Mouse (Mus musculus) myocyte (in vitro differentiated cells): ENCODE results near the gene Tmem106a. TPM values are rescaled to one million over a fixed set of nuclear protein-coding genes. Genes with fewer than 3 reads are reported as not detected.
"Not testable (repeated sequence)": the region's sequence is repeated elsewhere in the genome, so short reads cannot be mapped to it uniquely, and the experiment has no call there.

ENCODE experiments used
- H3K27me3 ChIP-seq: one replicate; pipeline ENCODE4 v1.6.1; 2011; ENCODE audit not compliant: control insufficient read depth, insufficient read depth, insufficient read length
- H3K36me3 ChIP-seq: one replicate; pipeline ENCODE4 v1.6.1; 2011; ENCODE audit not compliant: control insufficient read depth, insufficient read depth
- H3K4me2 ChIP-seq: one replicate; pipeline ENCODE4 v1.6.1; 2011; ENCODE audit warnings: low read depth, control low read depth
- H3K4me3 ChIP-seq: one replicate; pipeline ENCODE4 v1.5.1; 2011; ENCODE audit warnings: mild to moderate bottlenecking, control low read depth, moderate library complexity
- H3K79me2 ChIP-seq: one replicate; pipeline ENCODE4 v1.6.1; 2011; ENCODE audit not compliant: control insufficient read depth, insufficient read depth
- H3ac ChIP-seq: one replicate; pipeline ENCODE4 v1.6.1; 2011; ENCODE audit not compliant: control insufficient read depth, insufficient read length
- CEBPB ChIP-seq: IDR thresholded peaks from 2 replicates; pipeline ENCODE4 v1.6.1; 2011; ENCODE audit warnings: mild to moderate bottlenecking, moderate library complexity; ENCODE audit not compliant: poor library complexity, insufficient read depth, severe bottlenecking
- E2F4 ChIP-seq: IDR thresholded peaks from one replicate; pipeline ENCODE4 v1.6.1; 2011; ENCODE audit warnings: mild to moderate bottlenecking, control low read depth, moderate library complexity; ENCODE audit not compliant: insufficient read depth
- MAX ChIP-seq: IDR thresholded peaks from one replicate; pipeline ENCODE4 v1.6.1; 2011; ENCODE audit warnings: low read depth, mild to moderate bottlenecking, control low read depth
- MYOD1 ChIP-seq, 3 experiments: IDR thresholded peaks; one replicate each; pipeline ENCODE4 v1.6.1; 2011; ENCODE audit warnings: control low read depth in 2 of 3, low read depth in 2 of 3, mild to moderate bottlenecking in 2 of 3, moderate library complexity in 1 of 3; ENCODE audit not compliant: insufficient read length in 2 of 3, control insufficient read depth in 1 of 3
- MYOG ChIP-seq, 3 experiments: IDR thresholded peaks; one replicate each; pipeline ENCODE4 v1.6.1; 2011; ENCODE audit warnings: control low read depth in 2 of 3, low read depth in 2 of 3, mild to moderate bottlenecking in 2 of 3; ENCODE audit not compliant: insufficient read length in 2 of 3, control insufficient read depth in 1 of 3, insufficient read depth in 1 of 3
- POLR2A ChIP-seq: IDR thresholded peaks from one replicate; pipeline ENCODE4 v1.6.1; 2011; ENCODE audit warnings: low read depth, mild to moderate bottlenecking, control low read depth, moderate library complexity; ENCODE audit not compliant: insufficient read length
- POLR2AphosphoS2 ChIP-seq: IDR thresholded peaks from one replicate; pipeline ENCODE4 v1.6.1; 2011; ENCODE audit warnings: low read depth, control low read depth; ENCODE audit not compliant: insufficient read length
- REST ChIP-seq: IDR thresholded peaks from one replicate; pipeline ENCODE4 v1.6.1; 2011; ENCODE audit warnings: mild to moderate bottlenecking, control low read depth, moderate library complexity; ENCODE audit not compliant: insufficient read depth, insufficient read length
- SRF ChIP-seq: IDR thresholded peaks from one replicate; pipeline ENCODE4 v1.6.1; 2011; ENCODE audit warnings: low read depth; ENCODE audit not compliant: control insufficient read depth, insufficient read length
- TCF12 ChIP-seq: IDR thresholded peaks from one replicate; pipeline ENCODE4 v1.6.1; 2011; ENCODE audit warnings: mild to moderate bottlenecking, control low read depth; ENCODE audit not compliant: poor library complexity, insufficient read depth, severe bottlenecking
- TCF3 ChIP-seq: IDR thresholded peaks from one replicate; pipeline ENCODE4 v1.6.1; 2011; ENCODE audit warnings: low read depth, control low read depth; ENCODE audit not compliant: insufficient read length
- USF1 ChIP-seq: IDR thresholded peaks from one replicate; pipeline ENCODE4 v1.6.1; 2011; ENCODE audit warnings: low read depth, mild to moderate bottlenecking, control low read depth, moderate library complexity
- polyA plus RNA-seq: library from polyadenylated mRNA; unstranded; fragments of >200 nt; fragmentation: generic; extraction: Trizol; gene quantifications from one replicate; pipeline ENCODE4 v1.2.1, GENCODE M21; 2012; ENCODE audit warnings: missing spikeins

Gene Tmem106a
- polyA plus RNA-seq, 1 experiment, result 1.8 TPM

DNA sequence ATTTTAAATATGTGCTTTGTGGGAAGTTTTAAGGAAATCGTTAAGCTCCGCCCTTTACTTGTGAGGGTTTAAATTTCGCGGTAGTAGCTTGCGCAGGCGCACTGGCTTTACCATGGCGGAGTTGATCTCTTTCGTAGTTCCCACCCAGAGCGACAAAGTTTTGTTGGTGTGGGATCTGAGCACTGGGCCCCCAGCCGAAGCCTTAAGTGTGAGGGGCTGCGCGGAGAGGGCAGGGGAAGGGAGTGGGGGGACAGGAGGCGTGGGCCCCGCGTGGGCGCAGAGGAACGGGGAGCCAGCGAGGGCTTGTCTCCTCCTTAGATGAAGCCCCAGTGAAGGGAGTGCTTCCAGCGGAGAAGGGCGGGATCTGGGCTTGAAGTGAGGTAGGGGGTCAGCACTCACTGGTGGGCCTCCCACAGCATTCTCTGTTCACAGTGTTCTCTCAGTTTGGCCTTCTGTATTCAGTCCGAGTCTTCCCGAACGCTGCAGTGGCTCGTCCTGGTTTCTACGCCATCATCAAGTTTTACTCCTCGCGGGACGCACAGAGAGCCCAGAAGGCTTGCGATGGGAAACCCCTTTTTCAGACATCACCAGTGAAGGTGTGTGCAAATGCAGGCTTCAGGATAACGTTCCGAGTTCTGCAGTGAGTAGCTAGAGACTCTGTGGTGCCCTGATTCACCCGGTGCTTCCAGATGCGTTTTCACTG lies 46.0 kb downstream of the Tmem106a start:
- Histone ChIP-seq H3K4me2 (peak overlapping the region; percentile 93), H3K27me3 (no peaks in the 10 kb centered on the region), H3K79me2 (no peaks in the 10 kb centered on the region), H3K4me3 (peak overlapping the region; percentile 23), H3ac (no peak overlapping the region), H3K36me3 (no peaks in the 10 kb centered on the region)
- TF ChIP-seq REST, result no peak
- no peak for TF ChIP-seq TCF3
- no peak for TF ChIP-seq USF1
- peak; percentile 72 for TF ChIP-seq E2F4
- no peak for TF ChIP-seq TCF12
- TF ChIP-seq POLR2A, result peak; percentile 35
- TF ChIP-seq SRF, result no peak
- TF ChIP-seq MYOG (IDR thresholded peaks at IDR 0.05; ENCODE audit: control insufficient read depth in 1 of 3, insufficient read depth in 1 of 3, insufficient read length in 2 of 3, low read depth in 2 of 3), result no peak
- no peak for TF ChIP-seq MAX
- TF ChIP-seq CEBPB, result no peak

DNA sequence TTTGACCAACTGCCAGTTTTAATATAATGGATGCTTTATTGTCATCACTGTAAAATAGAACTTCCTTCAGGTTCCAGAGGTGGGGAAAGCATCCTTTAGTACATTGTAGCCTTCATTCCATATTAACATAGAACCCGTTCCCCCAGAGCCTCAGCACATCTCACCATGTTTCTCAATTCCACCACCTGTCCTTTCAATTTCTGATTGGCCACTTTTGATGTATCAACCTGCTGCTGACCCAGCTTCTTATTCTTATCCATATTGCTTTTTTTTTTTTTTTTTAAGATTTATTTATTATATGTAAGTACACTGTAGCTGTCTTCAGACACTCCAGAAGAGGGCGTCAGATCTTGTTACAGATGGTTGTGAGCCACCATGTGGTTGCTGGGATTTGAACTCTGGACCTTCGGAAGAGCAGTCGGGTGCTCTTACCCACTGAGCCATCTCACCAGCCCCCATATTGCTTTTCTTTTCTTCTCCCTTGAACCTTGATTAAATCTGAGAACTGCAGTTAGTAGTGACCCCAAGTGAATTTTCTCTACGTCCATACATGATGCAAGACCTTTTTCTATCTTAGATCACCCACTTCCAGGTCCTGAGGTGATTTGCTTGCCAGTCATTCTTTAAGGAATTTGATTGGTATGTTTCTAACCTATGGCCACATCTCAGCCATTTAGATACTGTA lies 46.8 kb downstream of the Tmem106a start:
- H3K4me2 ChIP-seq, result peak overlapping the region; percentile 93
- H3ac ChIP-seq, H3K36me3 ChIP-seq, H3K27me3 ChIP-seq, H3K79me2 ChIP-seq: not testable (repeated sequence)
- H3K4me3 ChIP-seq, result peak overlapping the region; percentile 23

GRCm38 (mm10) chr11:101635660-101636059 lies 53.6 kb downstream of the Tmem106a start:
- no peak for TF ChIP-seq MAX
- TF ChIP-seq MYOG (IDR thresholded peaks at IDR 0.05; ENCODE audit: control insufficient read depth in 1 of 3, insufficient read depth in 1 of 3, insufficient read length in 2 of 3, low read depth in 2 of 3), result no peak
- no peak for TF ChIP-seq REST
- TF ChIP-seq POLR2AphosphoS2, result no peak
- no peak for TF ChIP-seq POLR2A
- no peak for TF ChIP-seq CEBPB
- no peak for TF ChIP-seq E2F4
- no peak for TF ChIP-seq MYOD1 (IDR thresholded peaks at IDR 0.05; ENCODE audit: control insufficient read depth in 1 of 3, insufficient read length in 2 of 3, low read depth in 2 of 3)
- TF ChIP-seq TCF12, result no peak
- no peak for TF ChIP-seq TCF3
- no peak for TF ChIP-seq SRF
- no peak for TF ChIP-seq USF1
- Histone ChIP-seq H3K4me2 (no peak overlapping the region), H3ac (no peak overlapping the region), H3K27me3 (no peaks in the 10 kb centered on the region), H3K4me3 (no peak overlapping the region), H3K36me3 (no peaks in the 10 kb centered on the region), H3K79me2 (no peaks in the 10 kb centered on the region)

- no peaks in the 10 kb centered on the region for H3K36me3 ChIP-seq
Observed at GRCm38 (mm10) chr11:101639761-101640160, 57.7 kb downstream of the Tmem106a start.

More at GRCm38 (mm10) chr11:101639761-101640160, 57.7 kb downstream of the Tmem106a start:
- Histone ChIP-seq H3ac (no peak overlapping the region), H3K27me3 (no peaks in the 10 kb centered on the region), H3K79me2 (no peaks in the 10 kb centered on the region), H3K4me3 (no peak overlapping the region), H3K4me2 (no peak overlapping the region)
- TF ChIP-seq MAX (no peak), POLR2A (no peak), TCF12 (no peak), SRF (no peak), USF1 (no peak), MYOD1 (IDR thresholded peaks at IDR 0.05; ENCODE audit: control insufficient read depth in 1 of 3, insufficient read length in 2 of 3, low read depth in 2 of 3) (no peak), MYOG (IDR thresholded peaks at IDR 0.05; ENCODE audit: control insufficient read depth in 1 of 3, insufficient read depth in 1 of 3, insufficient read length in 2 of 3, low read depth in 2 of 3) (no peak), TCF3 (no peak), REST (no peak), E2F4 (no peak)
